Mouse (Mus musculus) induced T-regulatory cell, adult 2 months (primary cell): ENCODE results near the gene Metrn.

ENCODE experiments used
- DNase-seq: peaks from one replicate; pipeline ENCODE4 v3.0.0-alpha.2; 2012; ENCODE audit warnings: low read depth

The Metrn gene

DNA sequence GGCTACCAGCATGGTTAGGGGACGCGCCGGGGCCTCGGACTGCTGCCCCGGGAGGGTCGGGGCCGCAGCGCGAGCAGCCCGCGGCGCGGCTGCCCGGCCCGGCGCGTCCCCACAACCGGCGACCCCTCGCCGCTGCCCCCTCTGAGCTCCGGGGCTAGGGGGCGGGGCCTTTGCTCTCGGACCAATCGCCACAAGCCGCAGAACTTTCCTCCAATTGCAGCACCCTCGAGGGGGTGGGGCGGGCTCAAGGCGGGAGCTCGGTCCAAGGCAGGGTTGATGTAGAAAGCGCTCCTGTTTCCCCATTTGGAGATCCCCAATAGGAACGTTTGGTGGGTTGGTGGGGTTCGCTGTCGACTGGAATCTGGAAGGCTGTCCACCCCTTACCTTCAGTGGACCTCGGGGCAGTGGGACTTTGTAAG, at the start of gene Metrn:
Gene Metrn, minus strand, starts transcription at position 186 of the 419 bp plus-strand sequence.
- peak; percentile 90 for DNase-seq

DNA sequence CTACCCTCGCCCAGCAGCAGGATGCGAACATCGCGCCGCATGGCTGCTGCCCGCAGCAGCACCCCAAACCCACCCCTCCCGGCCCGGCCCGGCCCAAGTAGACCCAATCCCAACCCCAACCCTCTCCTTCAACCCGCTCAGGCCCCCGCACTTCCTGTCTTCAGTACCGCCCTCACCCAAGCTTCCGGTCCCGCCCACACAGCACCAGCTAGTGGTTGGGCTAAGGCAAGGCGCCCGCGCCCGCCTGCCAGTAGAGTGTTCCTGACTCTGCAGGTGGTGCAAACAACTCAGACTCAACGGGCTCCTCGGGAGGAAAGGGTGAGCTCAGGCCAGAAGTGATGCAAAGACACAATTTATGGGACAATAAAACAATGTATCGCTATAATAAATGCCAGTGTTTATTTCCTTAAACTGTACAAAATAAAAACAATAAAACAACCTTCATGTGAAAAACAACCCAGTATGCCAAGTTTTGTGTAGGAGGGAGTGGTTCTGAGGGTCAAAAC, 47.5 kb upstream of the Metrn start, which contains the start of gene Rhot2:
Gene Rhot2, minus strand, starts transcription at position 456 of the 506 bp plus-strand sequence.
- DNase-seq: peak; percentile 98

- no peak for DNase-seq
These were observed 46.9 kb upstream of the Metrn start for GRCm38 (mm10) chr17:25843636-25844395.

GRCm38 (mm10) chr17:25843122-25843521, 46.2 kb upstream of the Metrn start:
- DNase-seq: no peak

DNA sequence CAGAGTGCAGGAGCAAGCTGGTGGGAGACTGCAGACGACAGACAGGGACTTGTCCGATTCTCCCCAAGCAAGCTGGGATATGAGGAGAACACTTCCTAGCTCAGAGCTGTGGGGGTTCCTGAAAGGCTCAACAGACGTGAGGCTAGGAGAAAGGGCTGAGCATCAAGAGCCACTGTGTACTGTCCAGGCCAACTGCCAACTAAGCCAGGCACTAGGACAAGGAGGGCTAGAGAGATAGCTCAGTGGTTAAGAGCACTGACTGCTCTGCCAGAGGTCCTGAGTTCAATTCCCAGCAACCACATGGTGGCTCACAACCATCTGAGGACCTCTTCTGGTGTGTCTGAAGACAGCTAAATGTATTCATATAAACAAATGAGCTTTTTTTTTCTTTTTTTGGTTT, 45.6 kb upstream of the Metrn start:
- no peak for DNase-seq

GRCm38 (mm10) chr17:25841117-25841880, 44.4 kb upstream of the Metrn start, which contains the start of gene Gm20683:
Gm20683 (minus strand) TSS chr17:25841763.
- no peak for DNase-seq

GRCm38 (mm10) chr17:25840519-25840918, 43.6 kb upstream of the Metrn start:
- DNase-seq: no peak

GRCm38 (mm10) chr17:25839455-25840235, 42.7 kb upstream of the Metrn start:
- no peak for DNase-seq

DNA sequence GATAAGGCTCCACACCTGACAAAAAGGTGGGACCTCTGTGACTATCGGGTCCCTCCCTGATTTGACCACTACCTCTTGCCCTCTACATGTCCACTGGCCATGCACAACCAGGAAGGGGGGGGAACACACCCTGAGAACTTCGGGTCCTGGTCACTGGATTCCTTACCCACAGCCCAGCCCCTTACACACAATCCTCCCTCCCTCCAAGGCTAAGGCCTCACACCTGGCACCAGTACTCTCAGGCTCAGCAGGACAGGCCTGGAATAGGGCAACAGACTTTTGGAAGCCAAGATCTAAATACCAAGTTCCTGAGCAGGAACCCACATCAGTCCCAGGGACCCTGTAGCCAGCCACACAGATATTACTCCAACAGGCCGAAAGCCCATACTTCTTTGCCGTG, 42.0 kb upstream of the Metrn start:
- DNase-seq: no peak

DNA sequence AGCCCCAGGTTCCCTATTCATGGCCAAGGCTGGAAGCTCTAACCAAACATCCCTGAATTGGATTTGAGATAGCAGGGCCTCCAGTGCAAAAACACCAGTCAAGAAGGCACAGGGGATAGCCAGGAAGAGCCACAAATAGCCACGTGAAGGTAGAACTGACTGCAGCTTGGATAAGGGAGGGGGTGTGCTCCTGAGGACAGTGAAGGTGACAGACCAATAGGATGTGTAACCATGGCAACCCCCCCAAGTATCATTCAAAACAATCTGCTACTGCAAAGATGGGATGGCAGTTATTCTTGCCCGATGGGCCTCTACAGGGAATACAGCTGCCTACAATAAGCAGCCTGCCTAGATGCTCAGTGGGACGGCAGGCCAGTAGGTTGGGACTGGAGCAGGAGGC, 40.6 kb upstream of the Metrn start:
- DNase-seq: peak; percentile 44

DNA sequence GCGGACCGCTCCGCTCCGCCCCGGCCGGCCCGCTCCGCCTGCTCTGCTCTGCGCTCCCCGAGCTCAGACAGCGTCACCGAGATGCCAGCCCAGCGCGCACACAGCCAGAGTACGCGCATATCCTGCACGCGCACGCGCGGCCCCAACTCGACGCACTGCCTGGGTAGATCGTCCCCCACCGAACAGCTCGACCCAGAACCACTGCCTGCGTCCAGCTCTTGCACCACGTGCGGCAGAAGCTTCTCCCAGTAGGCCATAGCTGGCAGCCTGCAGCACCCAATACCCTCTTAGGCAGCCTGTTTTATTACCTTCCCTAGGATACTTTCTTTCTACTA, 40.1 kb upstream of the Metrn start, which contains the start of gene Rhbdl1:
Gene Rhbdl1, minus strand, starts transcription at position 220 of the 335 bp plus-strand sequence.
- peak; percentile 60 for DNase-seq

- no peak for DNase-seq
These were observed 39.6 kb upstream of the Metrn start for GRCm38 (mm10) chr17:25836397-25837075.

GRCm38 (mm10) chr17:25835816-25836215, 38.9 kb upstream of the Metrn start:
- no peak for DNase-seq

DNA sequence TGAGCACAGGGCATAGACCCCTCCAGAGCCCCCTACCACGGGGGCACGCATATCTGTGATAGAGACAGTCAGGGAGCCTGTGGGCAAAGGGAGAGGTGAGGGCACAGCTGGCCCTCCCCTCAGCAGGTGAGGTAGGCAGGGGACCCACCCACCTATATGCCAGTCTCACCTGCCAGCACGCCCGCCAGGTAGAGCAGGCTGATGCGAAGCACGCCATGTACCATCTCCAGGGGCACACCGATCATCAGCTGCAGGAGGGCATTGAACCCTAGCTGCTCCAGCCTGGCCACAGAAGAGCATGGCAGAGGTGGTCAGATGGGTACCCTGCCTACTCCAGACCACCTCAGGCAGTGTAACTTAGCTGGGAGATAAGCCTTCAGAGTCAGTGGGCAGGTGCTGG, 38.4 kb upstream of the Metrn start:
- no peak for DNase-seq

DNA sequence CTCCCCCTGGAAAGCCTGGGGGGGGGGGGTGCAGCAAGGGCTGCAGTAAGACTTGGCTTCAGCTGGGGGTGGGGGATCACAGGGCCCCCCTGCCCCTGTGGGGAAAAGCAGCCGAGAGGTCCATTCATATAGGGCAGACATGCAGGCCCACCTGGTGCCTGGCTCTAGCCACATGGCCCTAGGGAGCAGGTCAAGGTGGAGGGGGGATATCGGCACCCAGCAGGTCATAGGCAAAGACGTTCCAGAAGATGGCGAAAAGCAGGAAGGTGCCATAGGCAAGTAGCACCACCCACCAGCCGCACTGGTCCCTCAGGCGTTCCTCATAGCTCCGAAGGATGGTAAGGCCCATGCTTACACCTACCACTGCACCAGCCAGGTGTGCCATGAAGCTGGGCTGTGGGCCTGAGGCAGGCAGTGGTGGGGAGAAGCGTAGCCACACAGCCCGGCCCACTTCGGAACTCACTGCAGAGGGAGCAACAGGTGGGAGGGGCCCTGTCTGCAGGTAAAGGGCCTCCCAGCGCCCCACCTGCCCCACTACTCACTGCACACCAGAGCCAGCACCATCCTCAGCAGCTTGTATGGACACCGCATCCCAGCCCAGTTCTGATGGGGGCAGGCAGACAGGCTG, 37.8 kb upstream of the Metrn start:
- DNase-seq: no peak

- no peak for DNase-seq
These were observed 37.1 kb upstream of the Metrn start for GRCm38 (mm10) chr17:25833961-25834594.

DNA sequence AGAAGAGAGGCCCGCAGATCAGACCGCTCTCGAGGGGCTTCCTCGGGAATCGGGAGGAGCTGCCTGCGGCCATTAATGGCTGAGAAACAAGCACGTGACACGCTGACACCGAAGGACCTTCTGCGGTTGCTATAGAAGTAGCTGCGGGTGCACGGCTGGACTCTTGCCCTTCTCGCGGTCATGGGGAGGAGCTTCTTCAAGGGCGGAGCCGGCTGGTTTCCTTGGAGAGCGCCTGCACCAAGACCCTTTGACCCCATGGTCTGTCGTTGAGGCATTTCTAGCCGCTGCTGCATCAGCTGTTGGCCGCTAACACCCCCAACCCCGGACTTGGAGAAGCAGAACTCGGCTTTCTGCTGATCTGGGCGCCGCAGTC, 36.3 kb upstream of the Metrn start, which contains the start of gene Stub1:
Gene Stub1, minus strand, starts transcription at position 114 of the 373 bp plus-strand sequence.
- DNase-seq: no peak

GRCm38 (mm10) chr17:25832436-25833290, 35.7 kb upstream of the Metrn start:
- DNase-seq: peak; percentile 99

DNA sequence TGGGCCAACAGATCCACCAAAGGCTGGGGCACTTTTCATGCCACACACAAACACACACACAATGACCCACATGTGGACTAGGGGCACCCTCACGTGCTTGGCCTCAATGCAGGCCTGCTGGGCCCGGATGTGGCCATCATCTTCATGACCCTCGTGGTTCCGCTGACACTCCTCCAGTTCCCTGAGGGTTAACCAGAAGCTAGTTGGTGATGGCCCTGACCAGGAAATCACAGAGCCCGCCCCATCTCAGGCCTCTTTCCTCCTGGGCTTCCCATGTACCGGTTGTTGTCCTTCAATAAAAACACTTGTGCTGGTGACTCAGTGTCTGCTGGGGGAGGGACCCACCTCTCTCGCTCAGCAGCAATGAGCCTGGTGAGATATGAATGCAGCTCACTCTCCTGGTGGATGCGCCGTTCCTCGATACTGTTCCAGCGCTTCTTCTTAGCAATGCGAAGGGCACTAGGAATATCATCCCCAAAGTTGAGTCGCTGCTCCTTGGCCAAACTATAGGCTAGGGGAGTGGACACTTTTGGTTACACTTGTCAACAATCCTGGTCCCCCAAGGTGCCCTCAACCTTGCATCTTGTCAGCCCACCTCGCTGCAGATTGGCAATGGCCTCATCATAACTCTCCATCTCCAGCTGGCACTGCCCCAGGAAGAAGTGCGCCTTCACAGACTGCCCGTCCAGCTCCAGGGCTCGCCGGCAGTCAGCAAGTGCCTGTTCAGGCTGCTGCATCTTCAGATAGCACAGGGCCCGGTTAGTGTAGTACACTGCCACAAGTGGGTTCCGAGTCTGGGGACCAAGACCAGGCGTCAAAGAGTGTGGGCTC, 34.7 kb upstream of the Metrn start:
- DNase-seq: no peak
